Mouse (Mus musculus) erythroblast, adult 5-6 weeks (primary cell): ENCODE measurements around the gene Gm20388. TPM values are rescaled to one million over a fixed set of nuclear protein-coding genes. Genes with fewer than 3 reads are reported as not detected.
"Not testable (repeated sequence)": the region's sequence is repeated elsewhere in the genome, so short reads cannot be mapped to it uniquely, and the experiment has no call there.

Experiments
- ATAC-seq: replicated peaks from 2 replicates; pipeline ENCODE4 v1.8.0; 2016; ENCODE audit warnings: moderate number of reproducible peaks, mild to moderate bottlenecking, moderate TSS enrichment, inconsistent platforms; ENCODE audit not compliant: poor library complexity, low FRiP score, severe bottlenecking
- total RNA-seq, 2 experiments: library from RNA; stranded (forward) in 1 of 2; stranded (reverse) in 1 of 2; fragments of 150-400 nt in 1 of 2; fragments of 200-764, 138-1000 nt in 1 of 2; gene quantifications; 2 replicates each; pipeline versions ENCODE4 v1.2.3 to v1.2.4; 2015 to 2017; ENCODE audit warnings: low replicate concordance in 2 of 2

The Gm20388 gene
- total RNA-seq, 2 experiments from 2014 or later: 2.9 to 7.8 TPM

DNA sequence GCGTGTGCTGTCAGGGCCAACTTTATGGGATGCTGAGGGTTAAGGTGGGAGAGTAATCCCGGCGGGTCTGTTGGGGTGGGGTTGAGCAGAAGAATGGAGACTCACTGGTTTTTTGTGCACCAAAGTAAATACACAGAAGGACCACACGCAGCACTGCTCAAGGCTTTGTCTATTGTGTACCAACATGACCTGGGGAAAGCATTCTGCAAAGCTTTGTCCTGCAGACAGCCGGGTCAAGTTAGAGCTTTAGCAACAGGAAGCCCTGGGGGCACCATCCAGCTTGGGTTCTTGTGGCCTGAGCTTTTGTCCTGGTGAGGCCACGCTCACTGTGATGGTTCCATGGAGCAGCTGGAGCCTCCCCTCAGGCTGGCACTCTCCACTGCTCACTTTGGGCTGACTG is 761.1 kb downstream of the Gm20388 start:
- ATAC-seq: no peak

DNA sequence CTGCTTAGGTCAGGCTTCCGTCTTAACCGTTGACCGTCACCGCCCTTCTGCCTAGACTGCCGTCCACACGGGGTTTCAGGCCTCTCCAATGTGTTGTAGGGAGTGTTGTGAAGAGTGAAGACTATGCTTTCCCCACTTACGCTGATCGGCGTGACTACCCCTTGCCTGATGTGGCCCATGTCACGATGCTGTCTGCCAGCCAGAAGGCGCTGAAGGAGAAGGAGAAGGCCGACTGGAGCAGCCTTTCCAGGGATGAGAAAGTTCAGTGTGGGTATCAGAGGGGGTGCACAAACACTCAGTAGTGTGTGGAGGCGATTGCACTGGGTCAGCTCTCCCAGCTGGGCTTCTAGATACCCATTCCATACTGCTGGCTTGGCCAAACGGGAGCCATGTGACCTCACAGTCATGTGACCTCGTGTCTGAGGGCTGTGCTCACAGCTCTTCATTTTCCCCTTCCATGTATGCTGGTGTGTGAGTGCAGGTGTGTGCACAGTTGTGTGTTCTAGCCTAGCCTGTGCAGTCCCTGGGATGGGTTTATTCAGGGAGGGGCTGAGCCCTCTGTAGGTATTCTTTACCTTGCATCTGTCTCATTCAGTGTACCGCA is 762.1 kb downstream of the Gm20388 start:
- no peak for ATAC-seq

DNA sequence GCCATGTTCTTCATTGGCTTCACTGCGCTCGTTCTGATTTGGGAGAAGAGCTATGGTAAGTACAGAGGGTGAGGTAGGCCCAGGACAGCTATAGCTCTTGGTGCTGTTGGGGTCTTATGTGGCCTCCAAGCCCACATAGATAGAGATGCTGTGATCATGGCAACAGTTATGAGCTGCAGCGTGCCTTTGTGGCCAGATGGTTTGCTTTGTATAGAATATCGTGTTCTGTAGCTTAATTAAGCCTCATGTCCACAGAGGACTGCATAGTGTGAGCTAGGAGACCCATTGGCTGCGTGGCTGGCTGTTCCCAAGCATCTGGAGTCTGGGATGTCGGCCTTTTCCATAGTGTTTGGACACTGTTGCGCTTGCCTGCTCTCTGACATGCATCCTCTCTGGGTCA is 762.7 kb downstream of the Gm20388 start:
- no peak for ATAC-seq

DNA sequence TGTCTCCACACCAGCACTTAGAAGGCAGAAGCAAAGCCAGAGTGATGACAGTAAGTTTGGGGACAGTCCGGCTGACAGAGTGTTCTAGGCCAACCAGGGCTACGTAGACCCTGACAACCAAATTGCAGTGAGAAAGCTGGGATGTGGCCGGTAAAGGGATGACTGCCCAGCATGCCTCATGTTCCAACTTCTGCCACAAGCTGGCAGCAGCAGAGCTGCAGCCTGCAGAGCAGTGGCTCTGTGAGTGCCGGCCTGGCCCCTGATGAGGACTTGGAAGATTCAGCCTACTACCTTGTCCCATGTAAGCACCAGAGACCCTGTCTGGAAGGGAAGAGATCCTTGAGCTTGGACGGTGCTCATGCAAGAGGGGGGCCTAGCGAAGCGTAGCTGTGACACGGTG is 765.1 kb downstream of the Gm20388 start:
- ATAC-seq: no peak

DNA sequence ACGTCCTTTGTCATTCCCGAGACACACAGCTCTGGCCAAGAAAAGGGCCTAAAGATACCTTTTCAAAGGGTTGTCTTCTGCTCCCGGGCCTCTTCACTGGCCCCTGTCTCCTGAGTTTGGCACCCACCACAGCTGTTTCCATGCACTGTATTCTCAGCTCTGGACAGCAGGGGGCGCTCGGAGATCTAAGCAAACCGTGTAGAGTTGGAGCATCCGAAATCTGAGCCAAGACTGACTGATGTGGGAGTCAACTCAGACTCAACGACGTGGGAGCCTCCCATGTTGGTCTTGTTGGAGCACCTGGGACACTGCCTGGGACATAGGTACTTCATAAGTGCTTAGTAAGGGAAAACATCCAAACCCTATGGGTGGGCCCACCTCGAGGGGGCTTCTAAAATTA is 767.8 kb downstream of the Gm20388 start:
- peak; percentile 80 for ATAC-seq

- no peak for ATAC-seq
Measured at GRCm38 (mm10) chr8:120679629-120680387, 769.2 kb downstream of the Gm20388 start.

DNA sequence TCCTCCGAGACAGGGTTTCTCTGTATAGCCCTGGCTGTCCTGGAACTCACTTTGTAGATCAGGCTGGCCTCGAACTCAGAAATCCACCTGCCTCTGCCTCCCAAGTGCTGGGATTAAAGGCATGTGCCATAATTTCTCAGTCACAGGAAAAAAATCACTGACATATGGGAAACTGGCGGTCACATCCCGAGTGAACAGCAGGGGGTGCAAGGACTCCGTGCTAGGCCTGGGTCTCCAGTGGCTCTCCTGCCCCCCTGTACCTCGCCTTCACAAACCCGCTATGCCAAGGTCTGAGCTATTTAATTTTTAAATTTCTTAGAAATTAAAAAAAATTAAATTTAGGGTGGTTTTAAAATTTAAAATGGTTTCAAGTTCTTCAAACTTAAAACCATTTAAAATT is 769.8 kb downstream of the Gm20388 start:
- ATAC-seq: not testable (repeated sequence)

- ATAC-seq: no peak
Measured at GRCm38 (mm10) chr8:120681113-120681512, 770.5 kb downstream of the Gm20388 start.

GRCm38 (mm10) chr8:120683602-120684001 is 773.0 kb downstream of the Gm20388 start:
- ATAC-seq: no peak

DNA sequence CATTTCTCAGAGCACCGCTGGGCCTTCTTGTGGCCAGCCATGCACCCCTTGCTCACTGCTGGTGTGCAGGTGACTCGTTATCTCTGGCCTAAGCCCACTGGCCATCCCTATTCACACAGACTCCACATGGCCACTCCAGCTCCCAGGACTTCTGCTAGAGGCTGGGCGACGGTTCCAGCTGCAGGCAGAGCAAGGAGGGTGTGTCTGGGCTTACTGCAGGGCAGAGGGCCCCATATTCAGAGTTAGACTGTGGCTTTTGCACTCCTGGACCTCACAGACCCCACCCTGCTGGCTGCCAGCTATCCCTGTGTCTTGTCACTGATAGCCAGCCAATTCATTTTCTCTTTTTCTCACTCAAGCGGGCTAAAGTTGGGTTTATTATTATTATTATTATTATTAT is 773.4 kb downstream of the Gm20388 start:
- ATAC-seq: no peak

DNA sequence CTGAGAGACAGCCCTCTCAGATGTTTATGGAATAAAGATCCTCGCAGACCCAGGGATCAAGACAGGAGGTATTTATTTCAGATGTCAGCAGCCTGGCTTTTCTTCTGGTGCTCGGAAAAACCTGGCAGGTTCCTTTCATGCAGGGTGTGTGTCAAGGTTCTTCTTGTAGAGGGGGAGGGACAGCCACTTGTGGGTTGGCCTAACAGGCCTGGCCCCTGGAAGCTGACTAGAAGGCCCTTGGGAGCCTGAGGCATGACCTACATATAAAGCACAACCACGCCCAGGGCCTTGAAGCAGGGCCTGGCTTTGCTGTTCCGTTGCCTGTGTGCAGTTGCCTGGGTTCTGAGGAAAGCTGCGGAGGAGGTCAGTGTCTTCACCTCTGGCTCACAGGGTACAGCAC is 774.5 kb downstream of the Gm20388 start:
- ATAC-seq: no peak

DNA sequence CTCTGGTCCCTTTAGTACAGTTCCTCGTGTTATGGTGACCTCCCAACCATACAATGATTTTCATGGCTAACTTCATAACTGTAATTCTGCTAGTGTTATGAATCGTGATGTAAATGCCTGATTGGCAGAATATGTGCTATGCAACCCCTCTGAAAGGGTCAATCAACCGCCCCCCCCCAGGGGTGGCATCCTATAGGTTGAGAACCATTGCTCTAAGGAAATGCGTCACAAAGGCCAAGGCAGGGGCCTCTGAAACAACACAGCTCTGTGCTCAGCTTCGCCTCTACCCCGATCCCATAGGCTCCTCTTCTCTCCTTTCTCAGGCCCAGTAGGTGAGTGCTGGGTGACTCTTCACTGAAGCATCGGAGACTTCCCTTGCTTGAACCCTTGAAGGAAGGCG is 775.0 kb downstream of the Gm20388 start:
- no peak for ATAC-seq

DNA sequence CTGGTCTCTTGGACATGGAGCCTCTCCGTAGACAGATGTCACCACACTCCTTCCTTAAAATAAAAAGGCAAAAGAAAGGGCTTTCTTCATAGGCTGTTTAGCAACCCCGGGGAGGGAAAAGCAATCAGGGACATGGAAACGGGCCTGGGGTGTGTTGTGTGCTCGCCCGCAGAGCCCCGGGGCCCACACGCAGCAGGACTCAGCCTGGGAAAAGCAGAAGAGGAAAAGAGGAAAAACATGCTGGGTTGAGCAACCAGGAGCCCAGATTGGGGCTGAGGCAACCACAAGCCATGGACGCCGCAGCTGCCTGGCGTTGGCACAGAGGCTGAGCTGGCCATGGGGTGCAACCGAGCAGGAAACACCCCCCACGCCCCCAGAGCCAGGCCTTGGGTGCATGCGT is 775.4 kb downstream of the Gm20388 start:
- no peak for ATAC-seq

GRCm38 (mm10) chr8:120686576-120686975 is 775.9 kb downstream of the Gm20388 start:
- ATAC-seq: no peak

- no peak for ATAC-seq
Measured at GRCm38 (mm10) chr8:120687786-120688185, 777.1 kb downstream of the Gm20388 start.

GRCm38 (mm10) chr8:120688511-120688910 is 777.9 kb downstream of the Gm20388 start:
- no peak for ATAC-seq

- ATAC-seq: no peak
Measured at GRCm38 (mm10) chr8:120692934-120693333, 782.3 kb downstream of the Gm20388 start.

GRCm38 (mm10) chr8:120693861-120694493 is 783.3 kb downstream of the Gm20388 start:
- ATAC-seq: no peak

DNA sequence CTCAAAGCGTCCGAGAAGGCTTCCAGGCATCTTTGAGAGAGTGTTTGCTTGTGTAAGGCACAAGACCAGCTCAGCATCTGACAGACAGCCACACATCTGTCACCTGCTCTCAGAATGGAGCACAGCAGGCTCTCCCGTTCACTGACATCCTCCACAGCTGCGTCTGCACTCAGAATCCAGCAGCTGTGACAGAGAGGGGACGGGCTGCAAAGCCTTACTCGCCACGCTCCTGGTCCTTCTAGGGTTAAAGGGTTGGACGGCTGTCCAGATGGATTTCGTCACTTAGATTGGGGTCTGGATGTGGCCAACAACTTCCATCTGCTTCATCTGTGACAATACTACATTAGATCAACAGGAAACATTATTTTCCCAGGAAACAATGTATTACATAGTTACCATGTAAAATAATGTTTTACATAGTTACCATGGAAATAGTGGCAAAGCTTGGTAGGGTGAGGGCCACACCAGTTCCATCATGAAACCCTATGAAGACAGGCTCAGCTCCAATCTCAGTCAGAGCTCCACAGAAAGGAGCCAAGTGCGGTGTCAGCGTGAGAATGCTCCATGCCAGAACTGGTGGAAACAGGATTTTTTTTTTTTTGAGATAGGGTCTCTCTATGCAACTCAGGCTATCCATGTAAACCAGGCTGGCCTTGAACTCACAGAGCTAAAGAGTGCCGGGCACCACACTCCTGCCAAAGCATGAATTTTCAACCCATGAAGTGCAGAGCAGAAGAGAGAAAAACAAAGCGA is 785.9 kb downstream of the Gm20388 start:
- no peak for ATAC-seq

GRCm38 (mm10) chr8:120697154-120697978 is 786.7 kb downstream of the Gm20388 start:
- ATAC-seq: 0 out of 2 replicates have a peak, but pooled peaks have one; percentile 14
